Mouse (Mus musculus) embryonic facial prominence, embryonic 14.5 days (tissue): Measurements from ENCODE around the gene Calhm3. TPM values are rescaled to one million over a fixed set of nuclear protein-coding genes. Genes with fewer than 3 reads are reported as not detected.

Source experiments
- ATAC-seq: fragments of 200-750 bp; cut with Nextera tagmentation; 2 replicates; pipeline ENCODE4 v1.8.0; 2017; ENCODE audit warnings: low read depth, moderate number of reproducible peaks, moderate TSS enrichment
- DNase-seq: peaks from one replicate; pipeline ENCODE4 v3.0.0-alpha.2; 2015; ENCODE audit warnings: low spot score
- H3K27ac ChIP-seq: fragments of 300-500 bp; sonication (generic); replicated peaks from 2 replicates; pipeline ENCODE4 v1.5.1; 2014; ENCODE audit warnings: low read depth, mild to moderate bottlenecking, low read length, moderate library complexity
- H3K27me3 ChIP-seq: fragments of 300-500 bp; sonication (generic); replicated peaks from 2 replicates; pipeline ENCODE4 v1.6.1; 2014; ENCODE audit warnings: low read length; ENCODE audit not compliant: control insufficient read depth, insufficient read depth
- H3K36me3 ChIP-seq: fragments of 300-500 bp; sonication (generic); 2 replicates; pipeline ENCODE4 v1.6.1; 2014; ENCODE audit warnings: low read length, mixed read lengths; ENCODE audit not compliant: control insufficient read depth, insufficient read depth
- H3K4me1 ChIP-seq: fragments of 300-500 bp; sonication (generic); 2 replicates; pipeline ENCODE4 v1.6.1; 2014; ENCODE audit warnings: antibody characterized with exemption, low read length; ENCODE audit not compliant: control insufficient read depth, insufficient read depth
- H3K4me2 ChIP-seq: fragments of 300-500 bp; sonication (generic); 2 replicates; pipeline ENCODE4 v1.6.1; 2014; ENCODE audit warnings: low read depth, mild to moderate bottlenecking, low read length, moderate library complexity, mixed read lengths
- H3K4me3 ChIP-seq: fragments of 300-500 bp; sonication (generic); 2 replicates; pipeline ENCODE4 v1.5.1; 2014; ENCODE audit warnings: low read depth, mild to moderate bottlenecking, low read length
- H3K9ac ChIP-seq: fragments of 300-500 bp; sonication (generic); 2 replicates; pipeline ENCODE4 v1.6.1; 2014; ENCODE audit warnings: low read depth, mild to moderate bottlenecking, low read length, moderate library complexity, mixed read lengths
- H3K9me3 ChIP-seq: fragments of 300-500 bp; sonication (generic); 2 replicates; pipeline ENCODE4 v1.6.1; 2016; ENCODE audit warnings: low read length; ENCODE audit not compliant: control insufficient read depth
- WGBS: fragments of 180-500 bp; shearing (Covaris S2); extraction: QIAGEN DNeasy Blood & Tissue Kit; methylation state at CpG from one replicate; pipeline ENCODE4 v1.1.7; 2014; 5-methylcytosine and 5-hydroxymethylcytosine counted together
- polyA plus RNA-seq: library from polyadenylated mRNA; unstranded; fragments of >200 nt; fragmentation: Nextera tagmentation; extraction: Ambion mirVana; gene quantifications from 2 replicates; pipeline ENCODE4 v1.2.1, GENCODE M21; 2014

Calhm3 gene
- polyA plus RNA-seq, 1 experiment from 2014 or later = not detected

DNA sequence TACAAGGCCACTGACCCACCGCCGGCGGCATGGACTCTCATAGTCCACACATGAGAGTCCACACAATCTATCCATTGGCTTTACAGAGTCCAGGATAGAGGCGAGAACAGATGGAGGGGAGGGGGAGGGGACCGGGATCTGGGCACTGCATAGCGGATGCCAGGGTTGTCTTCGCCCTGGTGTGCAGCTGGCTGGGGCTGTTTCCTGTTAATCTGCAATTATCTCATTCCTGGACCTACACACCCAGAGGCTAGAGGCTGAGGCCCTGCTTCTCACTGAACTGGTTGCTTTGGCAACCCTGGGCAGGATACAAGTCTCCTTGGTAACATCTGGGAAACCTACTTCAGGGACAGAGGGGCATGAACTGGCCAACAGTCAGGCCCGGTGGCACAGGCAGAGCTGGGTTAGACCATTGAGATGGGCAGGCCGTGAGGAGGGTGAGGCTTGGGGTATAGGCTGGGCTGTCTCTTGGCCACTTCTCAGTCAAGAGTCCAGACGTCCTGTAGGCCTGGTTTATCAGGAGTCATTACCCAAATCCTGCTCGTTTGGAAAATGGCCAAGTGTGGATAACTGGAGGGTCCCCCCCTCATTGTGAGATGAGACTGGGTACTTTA, 31.1 kb upstream of the Calhm3 start:
- Histone ChIP-seq H3K4me3 (no peak overlapping the region), H3K9ac (no peak overlapping the region), H3K27ac (no peak overlapping the region), H3K27me3 (no peaks in the 10 kb centered on the region), H3K4me2 (no peak overlapping the region), H3K4me1 (peaks cover 9% of the 10 kb centered on the region; the same call in 1 of the 2 replicates), H3K36me3 (no peaks in the 10 kb centered on the region), H3K9me3 (no peaks in the 10 kb centered on the region)
- WGBS = 63% methylated on average over 11 of the region's 11 CpGs
- DNase-seq (peak; percentile 66), ATAC-seq (peak; percentile 71)

DNA sequence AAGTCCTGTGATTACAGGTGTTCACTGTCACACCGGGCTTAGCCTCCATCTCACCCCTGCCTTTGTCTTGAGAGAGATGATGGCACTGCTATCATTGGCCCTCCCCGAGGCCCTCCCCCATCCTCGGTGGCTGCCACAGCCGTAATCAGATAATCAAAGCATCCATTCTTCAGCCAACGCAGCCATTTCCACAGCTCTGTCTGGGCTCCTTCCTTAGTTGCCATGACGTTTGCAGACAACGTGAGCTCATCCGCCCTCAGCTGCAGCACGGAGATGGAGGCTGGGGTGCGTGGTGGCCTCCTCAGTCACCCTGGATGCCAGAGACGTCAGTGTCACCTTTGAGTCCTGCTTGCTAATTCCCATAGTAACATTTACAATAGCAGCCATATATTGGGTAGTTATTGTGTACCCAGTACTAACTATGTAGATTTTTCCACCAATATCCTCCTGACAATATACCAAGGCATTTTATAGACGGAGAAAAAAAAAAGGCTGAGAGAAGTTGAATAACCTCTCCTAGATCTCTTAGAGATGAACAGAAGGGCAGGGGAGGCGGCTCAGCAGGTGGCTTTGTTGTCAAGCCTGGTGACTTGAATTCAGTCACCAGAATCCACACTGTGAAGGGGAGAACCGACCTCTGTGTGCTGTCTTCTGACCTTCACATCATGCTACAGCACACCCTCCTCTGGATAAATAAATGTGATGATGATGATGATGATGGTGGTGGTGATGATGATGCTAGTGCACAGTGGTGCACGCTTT, 29.1 kb upstream of the Calhm3 start:
- Histone ChIP-seq H3K9me3 (peaks cover 4% of the 10 kb centered on the region; the same call in 1 of the 2 replicates), H3K36me3 (no peaks in the 10 kb centered on the region), H3K4me1 (peaks cover 9% of the 10 kb centered on the region; the same call in 1 of the 2 replicates), H3K4me2 (no peak overlapping the region), H3K9ac (no peak overlapping the region), H3K4me3 (no peak overlapping the region), H3K27ac (no peak overlapping the region), H3K27me3 (no peaks in the 10 kb centered on the region)
- DNase-seq (no peak), ATAC-seq (no peak)
- WGBS = 44% methylated on average over 15 of the region's 15 CpGs

DNA sequence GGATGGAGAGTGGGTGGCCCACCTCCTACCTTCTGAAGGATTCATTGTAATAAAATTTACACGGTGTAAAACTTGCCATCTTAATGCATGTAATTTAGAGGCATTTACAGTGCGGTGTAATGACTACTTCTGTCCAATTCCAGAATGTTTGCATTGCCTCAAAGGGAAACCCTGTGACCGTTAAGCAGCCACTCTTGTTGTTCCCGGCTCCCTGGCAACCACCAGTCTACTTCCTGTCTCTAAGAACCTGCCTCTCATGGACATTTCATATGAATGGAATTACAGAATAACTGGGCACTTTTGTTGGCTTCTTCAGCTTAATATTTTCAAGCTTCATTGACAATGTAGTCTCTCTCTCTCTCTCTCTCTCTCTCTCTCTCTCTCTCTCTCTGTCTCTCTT, 27.2 kb upstream of the Calhm3 start:
- Histone ChIP-seq H3K4me3 (no peak overlapping the region), H3K9ac (no peak overlapping the region), H3K9me3 (peaks cover 4% of the 10 kb centered on the region; the same call in 1 of the 2 replicates), H3K27ac (no peak overlapping the region), H3K36me3 (no peaks in the 10 kb centered on the region), H3K4me2 (no peak overlapping the region), H3K27me3 (peaks cover 11% of the 10 kb centered on the region), H3K4me1 (peaks cover 9% of the 10 kb centered on the region; the same call in 1 of the 2 replicates)
- peak; percentile 20 for DNase-seq
- 35% methylated on average over 4 of the region's 4 CpGs for WGBS
- ATAC-seq = no peak

DNA sequence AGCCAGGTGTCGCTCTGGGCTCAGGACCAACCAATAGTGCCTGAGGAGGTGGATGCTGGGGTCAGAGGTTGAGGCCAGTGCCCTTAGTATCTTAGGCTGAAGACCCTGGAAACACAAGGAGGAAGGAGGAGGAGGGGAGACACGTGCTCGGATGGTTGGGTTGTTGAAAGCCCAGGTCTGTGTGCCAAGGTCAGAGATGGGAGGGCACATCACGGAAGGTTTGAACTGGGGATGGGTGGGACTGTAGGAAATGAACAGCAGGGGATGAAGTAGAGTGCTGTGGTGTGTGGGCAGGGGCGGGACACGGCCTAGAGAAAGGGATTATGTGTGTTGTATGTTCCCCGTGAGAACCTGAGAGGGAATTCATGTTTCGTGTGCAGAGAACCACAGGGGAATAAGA, 26.7 kb upstream of the Calhm3 start:
- no peak overlapping the region for H3K27ac ChIP-seq
- H3K27me3 ChIP-seq = peaks cover 16% of the 10 kb centered on the region
- no peak overlapping the region for H3K4me3 ChIP-seq
- peaks cover 13% of the 10 kb centered on the region for H3K4me1 ChIP-seq
- no peak overlapping the region for H3K9ac ChIP-seq
- no peak for ATAC-seq
- H3K9me3 ChIP-seq = peaks cover 4% of the 10 kb centered on the region; the same call in 1 of the 2 replicates
- DNase-seq = no peak
- no peak overlapping the region for H3K4me2 ChIP-seq
- WGBS = 47% methylated on average over 8 of the region's 8 CpGs
- no peaks in the 10 kb centered on the region for H3K36me3 ChIP-seq

DNA sequence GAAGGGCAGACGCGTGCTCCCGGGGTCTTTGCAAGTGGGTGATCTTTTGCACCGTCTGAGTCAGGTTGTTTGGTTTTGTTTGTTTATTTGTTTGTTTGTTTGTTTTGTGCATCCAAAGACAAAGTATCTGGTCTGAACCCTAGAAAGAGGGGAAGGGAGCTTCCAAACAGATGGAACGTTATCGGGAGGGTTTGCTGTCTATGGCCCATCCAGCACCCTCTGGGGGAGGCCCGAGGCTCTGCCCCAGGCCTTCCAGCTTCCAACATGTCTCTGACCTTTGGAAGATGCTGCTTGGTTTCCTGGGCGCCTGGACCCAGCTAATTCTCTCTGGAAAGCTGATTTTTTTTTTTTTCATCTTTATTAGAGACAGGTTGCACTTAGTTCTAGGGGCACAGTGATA, 22.4 kb upstream of the Calhm3 start:
- 16% methylated on average over 8 of the region's 8 CpGs for WGBS
- Histone ChIP-seq H3K27ac (no peak overlapping the region), H3K27me3 (peaks cover 18% of the 10 kb centered on the region), H3K36me3 (no peaks in the 10 kb centered on the region), H3K4me3 (peak overlapping the region; percentile 75), H3K4me2 (peak overlapping the region; percentile 99), H3K9me3 (peaks cover 4% of the 10 kb centered on the region; the same call in 1 of the 2 replicates), H3K4me1 (peaks cover 5% of the 10 kb centered on the region), H3K9ac (no peak overlapping the region)
- DNase-seq = no peak
- no peak for ATAC-seq

DNA sequence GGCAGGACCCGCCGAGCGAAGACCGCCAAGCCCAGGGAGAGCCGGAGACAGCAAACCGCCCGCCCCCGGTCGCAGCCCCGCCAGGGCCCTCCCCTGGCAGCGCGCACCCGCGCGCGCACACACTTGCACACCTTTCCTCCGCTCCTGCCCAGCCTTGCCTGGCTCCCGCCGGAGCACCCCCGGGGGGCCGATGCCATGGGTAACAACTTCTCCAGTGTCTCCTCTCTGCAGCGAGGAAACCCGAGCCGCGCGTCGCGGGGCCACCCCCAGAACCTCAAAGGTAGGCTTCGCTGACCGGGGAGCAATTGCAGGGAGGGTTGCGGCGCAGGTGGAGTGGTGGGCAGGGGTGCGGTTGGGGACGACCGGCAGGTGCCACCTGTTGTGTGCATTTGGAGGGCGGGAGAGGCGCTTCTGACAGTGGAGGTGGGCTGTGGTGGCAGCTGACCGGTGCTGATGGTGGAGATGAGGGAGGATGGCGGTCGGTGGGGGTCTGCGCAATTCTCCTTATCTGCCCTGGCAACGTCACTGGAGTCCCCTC, 21.8 kb upstream of the Calhm3 start:
- H3K27ac ChIP-seq = 0 out of 2 replicates have a peak overlapping the region, but pooled peaks have one; percentile 33
- peak overlapping the region; percentile 76 for H3K9ac ChIP-seq
- H3K36me3 ChIP-seq = no peaks in the 10 kb centered on the region
- peaks cover 18% of the 10 kb centered on the region for H3K27me3 ChIP-seq
- DNase-seq = peak; percentile 48
- ATAC-seq = peak; percentile 65
- peak overlapping the region; percentile 99 for H3K4me2 ChIP-seq
- peak overlapping the region; percentile 75 for H3K4me3 ChIP-seq
- H3K4me1 ChIP-seq = peaks cover 5% of the 10 kb centered on the region
- H3K9me3 ChIP-seq = peaks cover 4% of the 10 kb centered on the region; the same call in 1 of the 2 replicates
- WGBS = under 1% methylated on average over 23 of the region's 42 CpGs

DNA sequence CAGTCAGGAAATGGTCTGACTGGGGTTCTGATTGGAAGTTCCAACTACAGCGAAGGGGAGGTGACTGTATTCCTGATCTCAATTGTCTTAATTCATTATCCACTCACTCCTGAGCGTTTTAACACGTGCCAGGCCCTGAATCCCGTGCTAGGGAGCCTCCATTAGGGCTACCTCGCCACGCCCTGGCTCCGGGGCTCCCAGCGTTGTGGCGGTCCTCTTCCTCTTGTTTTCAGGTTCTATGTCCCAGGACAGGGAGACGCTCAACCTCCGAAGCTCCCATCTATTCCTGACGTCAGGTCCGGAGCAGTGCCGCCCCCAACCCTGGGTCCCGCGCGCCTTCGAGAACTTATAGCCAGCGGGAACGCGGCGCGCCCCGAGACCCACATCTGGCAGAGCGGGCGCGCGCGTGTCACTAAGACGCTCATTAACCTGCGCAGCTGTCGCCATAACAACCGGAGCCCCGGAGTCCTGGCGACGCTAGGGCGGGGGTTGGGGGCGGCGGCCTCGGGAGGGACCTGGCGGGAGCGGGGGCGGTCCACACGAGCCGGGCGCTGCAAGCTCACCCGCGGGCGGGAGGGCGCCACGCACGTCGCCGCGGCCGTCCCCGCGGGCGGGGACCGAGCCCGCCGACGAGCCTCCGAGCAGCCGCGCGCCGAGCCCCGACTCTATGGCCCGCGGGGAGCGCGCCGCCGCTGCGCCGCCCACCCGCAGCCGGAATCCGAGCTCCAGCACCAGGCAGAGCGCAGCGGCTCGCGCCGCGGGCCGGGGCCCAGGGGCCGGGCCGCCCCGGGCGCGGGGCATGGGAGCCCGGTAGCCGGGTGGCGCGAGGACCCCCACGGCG, 21.1 kb upstream of the Calhm3 start, which contains the start of gene Neurl1a:
Gene Neurl1a, plus strand, starts transcription at position 390 of the 841 bp plus-strand sequence.
- H3K4me3 ChIP-seq = peak within 1 kb of the TSS; percentile 75
- peaks cover 4% of the 10 kb centered on the region; the same call in 1 of the 2 replicates for H3K9me3 ChIP-seq
- H3K27ac ChIP-seq = 0 out of 2 replicates have a peak within 1 kb of the TSS, but pooled peaks have one; percentile 33
- peak; percentile 85 for DNase-seq
- peak; percentile 67 for ATAC-seq
- H3K9ac ChIP-seq = peak within 1 kb of the TSS; percentile 76
- no peaks in the 10 kb centered on the region for H3K36me3 ChIP-seq
- under 1% methylated on average over 21 of the region's 98 CpGs for WGBS
- peaks cover 18% of the 10 kb centered on the region for H3K27me3 ChIP-seq
- H3K4me1 ChIP-seq = peaks cover 5% of the 10 kb centered on the region
- peak within 1 kb of the TSS; percentile 99 for H3K4me2 ChIP-seq

DNA sequence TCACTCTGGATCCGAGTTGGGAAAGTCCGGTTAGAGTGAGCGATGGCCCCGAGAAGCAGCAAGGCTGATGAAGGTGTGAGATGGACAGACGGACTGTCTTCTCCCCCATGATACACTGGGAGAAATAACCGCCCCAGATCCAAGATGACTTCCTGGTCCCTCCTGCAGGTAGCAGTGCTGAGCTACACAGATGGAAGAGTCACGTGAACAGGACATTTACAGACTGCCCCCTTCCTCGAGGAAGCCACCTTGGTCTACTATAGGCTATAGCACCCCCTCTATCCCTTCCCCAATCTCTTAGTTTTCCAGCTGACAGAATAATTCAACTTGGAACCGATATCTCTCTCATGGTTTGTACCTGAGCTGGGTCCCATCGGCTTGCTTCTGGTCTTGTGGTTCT, 20.4 kb upstream of the Calhm3 start:
- Histone ChIP-seq H3K27ac (no peak overlapping the region), H3K36me3 (no peaks in the 10 kb centered on the region), H3K9me3 (peaks cover 4% of the 10 kb centered on the region; the same call in 1 of the 2 replicates), H3K4me1 (peaks cover 5% of the 10 kb centered on the region), H3K4me3 (peak overlapping the region; percentile 75), H3K9ac (no peak overlapping the region), H3K27me3 (peaks cover 18% of the 10 kb centered on the region), H3K4me2 (peak overlapping the region; percentile 99)
- 27% methylated on average over 10 of the region's 10 CpGs for WGBS
- ATAC-seq = peak; percentile 64
- peak; percentile 60 for DNase-seq
